ENCODE assay signal across 19 mouse cellular contexts in the genomic region with DNA sequence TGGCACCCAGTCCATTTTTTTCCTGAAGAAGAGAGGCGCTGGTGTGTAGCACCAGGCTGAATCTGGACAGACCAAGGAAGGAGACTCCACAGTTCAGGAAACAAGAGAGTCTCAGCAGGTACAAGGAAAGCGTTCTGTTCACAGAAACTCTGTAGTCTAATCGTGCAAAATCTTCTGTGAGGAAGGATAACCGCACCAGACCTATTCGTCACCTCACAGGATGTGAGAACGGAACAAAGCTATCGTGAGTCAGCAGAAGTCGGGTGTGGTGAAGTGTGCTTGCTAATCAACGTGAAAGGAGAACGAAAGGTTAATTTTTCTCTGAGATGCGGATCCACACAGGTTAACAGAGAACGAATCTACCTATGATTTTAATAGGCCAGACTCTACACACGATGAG. TPM values are rescaled to one million over a fixed set of nuclear protein-coding genes. Genes with fewer than 3 reads are reported as not detected.
DNase-seq lines count a peak whose midpoint lies in the region; ATAC-seq and TF ChIP-seq lines count a peak whose summit lies in the region.
"Had no signal": no experiment of that assay in that cellular context is flagged by ENCODE, and none has a peak within 500 bp of the region (broad histone marks: within the 10 kb centered on the region; RNA-seq: fewer than 3 reads in every experiment).

No protein-coding gene starts in this region.

- peak; percentile 7 for DNase-seq in heart, embryonic 10.5 days (ENCODE audit: low spot score)
- DNase-seq in heart, adult 18-20 months: no peak
- peak; percentile 52 for DNase-seq in c-Kit-positive CD71-positive TER-119-negative erythroid progenitor cells, embryonic 14.5 days (ENCODE audit: low read depth)
- DNase-seq in thymus, postnatal 25 days: peak; percentile 11
- DNase-seq in gastrocnemius, adult 2 months: no peak
- no peak for DNase-seq in spleen, postnatal 14 days (ENCODE audit: low spot score in 2 of 2)
- no peak for DNase-seq in left cerebral cortex, adult 9 months (ENCODE audit: low spot score in 2 of 2)
- DNase-seq: retina, postnatal 1 day; spleen, adult 18-20 months had no signal

- no peaks in the 10 kb centered on the region for H3K9me3 ChIP-seq in heart, embryonic 10.5 days
- H3K9me3 ChIP-seq: embryonic facial prominence, embryonic 13.5 days; forebrain, embryonic 12.5 days; heart, embryonic 13.5 days; kidney, embryonic 15.5 days; lung, embryonic 15.5 days had no signal

- no peaks in the 10 kb centered on the region for H3K27me3 ChIP-seq in heart, embryonic 10.5 days (ENCODE audit: insufficient read depth, poor library complexity, severe bottlenecking)
- H3K27me3 ChIP-seq: embryonic facial prominence, embryonic 13.5 days; forebrain, embryonic 12.5 days; heart, embryonic 13.5 days; kidney, embryonic 15.5 days; lung, embryonic 15.5 days had no signal

- no peak for TF ChIP-seq CTCF in gastrocnemius, adult 2 months (IDR thresholded peaks at IDR 0.05)

- no peak overlapping the region for H3K4me3 ChIP-seq in heart, embryonic 10.5 days
- no peak overlapping the region for H3K4me3 ChIP-seq in gastrocnemius, adult 2 months
- H3K4me3 ChIP-seq: embryonic facial prominence, embryonic 13.5 days; forebrain, embryonic 12.5 days; heart, embryonic 13.5 days; kidney, embryonic 15.5 days; lung, embryonic 15.5 days had no signal

- H3K36me3 ChIP-seq in heart, embryonic 10.5 days: no peaks in the 10 kb centered on the region
- H3K36me3 ChIP-seq: embryonic facial prominence, embryonic 13.5 days; forebrain, embryonic 12.5 days; heart, embryonic 13.5 days; kidney, embryonic 15.5 days; lung, embryonic 15.5 days had no signal

- no peaks in the 10 kb centered on the region for H3K4me1 ChIP-seq in heart, embryonic 10.5 days
- H3K4me1 ChIP-seq: embryonic facial prominence, embryonic 13.5 days; forebrain, embryonic 12.5 days; heart, embryonic 13.5 days had no signal

- intact Hi-C loops in gastrocnemius, adult 2 months (cut with DNase I): no loop called here

- WGBS in heart, embryonic 10.5 days: 72% methylated on average over 13 of the region's 13 CpGs

- no peak overlapping the region for H3K27ac ChIP-seq in heart, embryonic 10.5 days
- H3K27ac ChIP-seq in gastrocnemius, adult 2 months: no peak overlapping the region
- H3K27ac ChIP-seq: embryonic facial prominence, embryonic 13.5 days; forebrain, embryonic 12.5 days; heart, embryonic 13.5 days; hindbrain, embryonic 14.5 days; kidney, embryonic 15.5 days; lung, embryonic 15.5 days had no signal

- ATAC-seq in megakaryocyte, adult 5-6 weeks (ENCODE audit: poor library complexity, severe bottlenecking): peak; percentile 95

RNA-seq across cellular contexts. Expression of a gene that starts 34.0 kb away (rescaled TPM):
- polyA plus RNA-seq in heart, embryonic 10.5 days (2016; fragmentation: Nextera tagmentation; extraction: Ambion mirVana): 0.09 TPM in 1 of 2 replicates, not detected in the other
- not detected for total RNA-seq in heart, adult 18-20 months (2021)
- not detected in 2 replicates for total RNA-seq in megakaryocyte, adult 5-6 weeks (2015)
- total RNA-seq in megakaryocyte, adult 5-6 weeks (2017): not detected in 2 replicates
- not detected for total RNA-seq in gastrocnemius, adult 2 months (2021)
- total RNA-seq: gastrocnemius, adult 18-20 months had no signal
- polyA plus RNA-seq: embryonic facial prominence, embryonic 13.5 days; forebrain, embryonic 12.5 days; heart, embryonic 13.5 days; limb, embryonic 11.5 days; midbrain, embryonic 11.5 days had no signal

RNA-seq across cellular contexts. Expression of a gene that starts 45.5 kb away (rescaled TPM):
- 0.54 and 1.8 TPM in 2 replicates for polyA plus RNA-seq in heart, embryonic 10.5 days (2016; fragmentation: Nextera tagmentation; extraction: Ambion mirVana)
- total RNA-seq in heart, adult 18-20 months (2021): under 1 TPM in 1 of 2 experiments, not detected in 1; 0.87 TPM
- total RNA-seq in megakaryocyte, adult 5-6 weeks (2015): not detected in 2 replicates
- not detected in 2 replicates for total RNA-seq in megakaryocyte, adult 5-6 weeks (2017)
- total RNA-seq in gastrocnemius, adult 2 months (2021): not detected
- total RNA-seq: gastrocnemius, adult 18-20 months had no signal

Comparison
In these comparisons a context has a peak if more than half of its experiments do, and no peak if none do; other contexts are left out.
1. DNase-seq: peak in heart, embryonic 10.5 days (single experiment), c-Kit-positive CD71-positive TER-119-negative erythroid progenitor cells, embryonic 14.5 days (single experiment) and thymus, postnatal 25 days (single experiment); none in heart, adult 18-20 months (0 of 2), gastrocnemius, adult 2 months (single experiment), spleen, postnatal 14 days (0 of 2) and left cerebral cortex, adult 9 months (0 of 2).